In genomic region chr11:103556021-103556420, GRCm38 (mm10) we compare ENCODE assay signal across 10 mouse cellular contexts. TPM values are rescaled to one million over a fixed set of nuclear protein-coding genes. Genes with fewer than 3 reads are reported as not detected.
A peak's percentile ranks its signal among the peaks of the same experiment; 100 is the strongest.
DNase-seq lines count a peak whose midpoint lies in the region; ATAC-seq lines count a peak whose summit lies in the region.
"Had no signal": no experiment of that assay in that cellular context is flagged by ENCODE, and none has a peak within 500 bp of the region (broad histone marks: within the 10 kb centered on the region; RNA-seq: fewer than 3 reads in every experiment).

No protein-coding gene starts in this region.

- ATAC-seq in midbrain, embryonic 14.5 days (ENCODE audit: low FRiP score, low TSS enrichment), result no peak
- ATAC-seq in midbrain, embryonic 16.5 days, result no peak
- ATAC-seq in megakaryocyte progenitor cell, adult 5-6 weeks (replicated peaks; ENCODE audit: poor library complexity), result no peak

- H3K36me3 ChIP-seq in midbrain, embryonic 14.5 days (ENCODE audit: control insufficient read depth, insufficient read depth, low read length), result no peaks in the 10 kb centered on the region
- no peaks in the 10 kb centered on the region for H3K36me3 ChIP-seq in midbrain, embryonic 16.5 days (ENCODE audit: control insufficient read depth, insufficient read depth, low read length)

- intact Hi-C loops in gastrocnemius, postnatal 14 days (cut with DNase I; ENCODE audit: low total_unique reads), result loop anchor here (10.0 kb wide), 1 partner anchor 221 kb away; no protein-coding TSS in a partner anchor

- 82% methylated on average over 2 of the region's 2 CpGs for WGBS in midbrain, embryonic 14.5 days
- 69% methylated on average over 2 of the region's 2 CpGs for WGBS in midbrain, embryonic 16.5 days

- H3K27ac ChIP-seq in midbrain, embryonic 14.5 days (replicated peaks; ENCODE audit: low read depth, low read length), result no peak overlapping the region
- no peak overlapping the region for H3K27ac ChIP-seq in midbrain, embryonic 16.5 days (ENCODE audit: low read length)

- H3K9ac ChIP-seq in midbrain, embryonic 14.5 days (replicated peaks; ENCODE audit: low read length), result no peak overlapping the region
- H3K9ac ChIP-seq in midbrain, embryonic 16.5 days (ENCODE audit: low read depth, low read length), result no peak overlapping the region

- no peaks in the 10 kb centered on the region for H3K27me3 ChIP-seq in midbrain, embryonic 14.5 days (ENCODE audit: control insufficient read depth, insufficient read depth, low read length)
- no peaks in the 10 kb centered on the region for H3K27me3 ChIP-seq in midbrain, embryonic 16.5 days (ENCODE audit: control insufficient read depth, insufficient read depth, low read depth, low read length)

- no peaks in the 10 kb centered on the region for H3K4me1 ChIP-seq in midbrain, embryonic 14.5 days (ENCODE audit: control insufficient read depth, insufficient read depth, low read length)
- no peaks in the 10 kb centered on the region for H3K4me1 ChIP-seq in midbrain, embryonic 16.5 days (ENCODE audit: control insufficient read depth, insufficient read depth, low read length)

- no peak overlapping the region for H3K4me2 ChIP-seq in midbrain, embryonic 14.5 days (ENCODE audit: low read length)
- H3K4me2 ChIP-seq in midbrain, embryonic 16.5 days (ENCODE audit: low read length), result no peak overlapping the region

- no peaks in the 10 kb centered on the region for H3K9me3 ChIP-seq in midbrain, embryonic 14.5 days (ENCODE audit: control insufficient read depth, low read length)
- H3K9me3 ChIP-seq in midbrain, embryonic 16.5 days (replicated peaks; ENCODE audit: control insufficient read depth, low read length, poor library complexity, severe bottlenecking), result no peaks in the 10 kb centered on the region

- peak; percentile 30 for DNase-seq in gastrocnemius, adult 18-20 months (ENCODE audit: low spot score)
- DNase-seq in gastrocnemius, postnatal 14 days, result no peak
- peak; percentile 71 for DNase-seq in midbrain, embryonic 14.5 days
- peak; percentile 20 to 44 for DNase-seq in kidney, postnatal 36 days
- DNase-seq in right cerebral cortex, postnatal 4 days, result peak; percentile 6
- DNase-seq in cerebellum, postnatal 4 days (ENCODE audit: low spot score in 2 of 2), result no peak

- no peak overlapping the region for H3K4me3 ChIP-seq in midbrain, embryonic 14.5 days (replicated peaks; ENCODE audit: low read depth, low read length)
- H3K4me3 ChIP-seq in midbrain, embryonic 16.5 days (ENCODE audit: low read depth, low read length), result no peak overlapping the region

RNA-seq across cellular contexts. Expression of gene Lrrc37a, which starts 51.6 kb away (rescaled TPM):
- total RNA-seq in gastrocnemius, adult 18-20 months (2021), result not detected
- not detected for total RNA-seq in gastrocnemius, postnatal 14 days (2021)
- not detected in 2 replicates for polyA plus RNA-seq in midbrain, embryonic 14.5 days (2014; fragmentation: Nextera tagmentation; extraction: Ambion mirVana)
- polyA plus RNA-seq in midbrain, embryonic 16.5 days (2015; fragmentation: Nextera tagmentation; extraction: Ambion mirVana), result not detected in 2 replicates
- not detected in 2 replicates for total RNA-seq in megakaryocyte progenitor cell, adult 5-6 weeks (2015)
- not detected in 2 replicates for total RNA-seq in megakaryocyte progenitor cell, adult 5-6 weeks (2017)
- total RNA-seq: layer of hippocampus, adult 8-10 months; monocyte, adult 5-6 weeks had no signal

Comparison
In these comparisons a context has a peak if more than half of its experiments do, and no peak if none do; other contexts are left out.
1. DNase-seq: peak in gastrocnemius, adult 18-20 months (single experiment), midbrain, embryonic 14.5 days (single experiment), kidney, postnatal 36 days (2 of 2) and right cerebral cortex, postnatal 4 days (single experiment); none in gastrocnemius, postnatal 14 days (single experiment) and cerebellum, postnatal 4 days (0 of 2).